Mouse (Mus musculus) cortical plate, adult 2 months (tissue): Measurements from ENCODE around the gene Coch.

Experiments used
- CTCF ChIP-seq: fragments of 200-500 bp; IDR thresholded peaks from 2 replicates; pipeline ENCODE4 v1.5.1; 2011; ENCODE audit warnings: mild to moderate bottlenecking, control low read depth, low read length; ENCODE audit not compliant: insufficient read depth; ENCODE audit errors: extremely low read depth
- POLR2A ChIP-seq: fragments of 200-500 bp; IDR thresholded peaks from 2 replicates; pipeline ENCODE4 v1.6.1; 2011; ENCODE audit warnings: mild to moderate bottlenecking, low read length, control low read depth; ENCODE audit not compliant: insufficient read depth; ENCODE audit errors: extremely low read depth

DNA sequence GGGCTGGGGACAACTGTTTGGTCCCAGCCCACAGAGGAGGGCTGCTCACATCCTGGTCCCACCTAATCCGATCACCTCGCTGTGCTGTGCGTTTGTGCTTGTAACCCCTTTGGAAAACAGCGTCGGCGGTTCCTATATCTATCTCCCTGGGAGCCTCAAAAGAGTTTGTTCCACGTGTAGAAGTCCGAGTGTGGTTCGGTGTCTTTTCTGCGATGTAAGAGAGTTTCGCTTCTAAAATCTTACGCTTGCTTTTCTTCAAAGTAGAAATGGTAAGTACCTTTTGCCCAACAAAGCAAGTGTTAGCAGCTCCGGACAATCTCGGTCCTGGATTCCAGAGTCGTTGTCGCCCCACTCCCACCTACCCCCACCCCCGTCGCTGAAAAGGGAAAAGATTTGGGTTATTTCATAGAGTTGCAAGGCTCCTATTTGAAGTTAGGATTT, 909 bp downstream of the Coch start:
- no peak for TF ChIP-seq CTCF
- no peak for TF ChIP-seq POLR2A
